Mouse (Mus musculus) heart, embryonic 16.5 days (tissue): Measurements from ENCODE around the gene Mdh1. TPM values are rescaled to one million over a fixed set of nuclear protein-coding genes. Genes with fewer than 3 reads are reported as not detected.

Experiments used
- ATAC-seq: fragments of 200-750 bp; cut with Nextera tagmentation; replicated peaks from 2 replicates; pipeline ENCODE4 v1.8.0; 2017; ENCODE audit warnings: moderate number of reproducible peaks; ENCODE audit not compliant: insufficient read depth, low FRiP score; ENCODE audit errors: extremely low read depth
- H3K27ac ChIP-seq: fragments of 300-500 bp; sonication (generic); 2 replicates; pipeline ENCODE4 v1.5.1; 2014; ENCODE audit warnings: mild to moderate bottlenecking, low read length, control low read depth, moderate library complexity
- H3K27me3 ChIP-seq: fragments of 300-500 bp; sonication (generic); 2 replicates; pipeline ENCODE4 v1.6.1; 2014; ENCODE audit warnings: low read length, mixed read lengths; ENCODE audit not compliant: control insufficient read depth, insufficient read depth
- H3K36me3 ChIP-seq: fragments of 300-500 bp; sonication (generic); 2 replicates; pipeline ENCODE4 v1.6.1; 2014; ENCODE audit not compliant: control insufficient read depth, insufficient read depth
- H3K4me1 ChIP-seq: fragments of 300-500 bp; sonication (generic); 2 replicates; pipeline ENCODE4 v1.6.1; 2014; ENCODE audit warnings: low read length, mixed read lengths; ENCODE audit not compliant: control insufficient read depth, insufficient read depth
- H3K4me2 ChIP-seq: fragments of 300-500 bp; sonication (generic); 2 replicates; pipeline ENCODE4 v1.6.1; 2014; ENCODE audit warnings: low read depth, mild to moderate bottlenecking, control low read depth, low read length
- H3K4me3 ChIP-seq: fragments of 300-500 bp; sonication (generic); 2 replicates; pipeline ENCODE4 v1.5.1; 2014; ENCODE audit warnings: mild to moderate bottlenecking, control low read depth, low read length
- H3K9ac ChIP-seq: fragments of 300-500 bp; sonication (generic); 2 replicates; pipeline ENCODE4 v1.6.1; 2014; ENCODE audit warnings: low read length, control low read depth
- H3K9me3 ChIP-seq: fragments of 300-500 bp; sonication (generic); replicated peaks from 2 replicates; pipeline ENCODE4 v1.6.1; 2016; ENCODE audit warnings: low read length; ENCODE audit not compliant: control insufficient read depth
- WGBS: fragments of 180-500 bp; shearing (Covaris S2); extraction: QIAGEN DNeasy Blood & Tissue Kit; methylation state at CpG from one replicate; pipeline ENCODE4 v1.1.7; 2014; 5-methylcytosine and 5-hydroxymethylcytosine counted together
- polyA plus RNA-seq: library from polyadenylated mRNA; unstranded; fragments of >200 nt; fragmentation: Nextera tagmentation; extraction: Ambion mirVana; gene quantifications from 2 replicates; pipeline ENCODE4 v1.2.1, GENCODE M21; 2015

Gene Mdh1
- polyA plus RNA-seq, 1 experiment from 2014 or later: 2,007 TPM

GRCm38 (mm10) chr11:21567733-21568132 lies 4.4 kb downstream of the Mdh1 start:
- no peak for ATAC-seq
- H3K4me2 ChIP-seq: peak overlapping the region; percentile 46
- no peak overlapping the region for H3K27ac ChIP-seq
- H3K4me1 ChIP-seq: peaks cover 44% of the 10 kb centered on the region
- H3K36me3 ChIP-seq: peaks cover 18% of the 10 kb centered on the region
- H3K4me3 ChIP-seq: no peak overlapping the region
- H3K9ac ChIP-seq: no peak overlapping the region
- no peaks in the 10 kb centered on the region for H3K9me3 ChIP-seq
- no peaks in the 10 kb centered on the region for H3K27me3 ChIP-seq
- WGBS: 70% methylated on average over 1 of the region's 1 CpGs

DNA sequence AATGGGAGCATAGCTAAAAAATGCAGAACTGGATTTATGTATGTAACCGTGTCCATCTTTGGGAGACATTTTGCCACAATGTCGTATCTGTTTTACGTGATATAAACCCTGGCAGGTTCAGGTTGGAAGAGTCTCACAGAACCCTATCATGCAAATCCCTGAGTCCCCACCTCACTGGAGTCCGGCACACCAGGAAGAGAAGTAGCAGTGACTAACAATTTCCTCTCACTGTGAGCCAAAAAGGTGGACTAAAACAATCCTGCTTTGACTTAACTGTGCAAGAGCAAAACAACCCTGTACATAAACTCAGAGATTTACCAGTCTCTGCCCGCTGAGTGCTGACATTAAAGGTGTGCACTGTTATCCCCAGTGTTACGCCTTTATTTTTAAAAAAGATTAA lies 5.2 kb downstream of the Mdh1 start:
- 78% methylated on average over 6 of the region's 6 CpGs for WGBS
- Histone ChIP-seq H3K4me1 (peaks cover 43% of the 10 kb centered on the region), H3K27ac (no peak overlapping the region), H3K36me3 (peaks cover 21% of the 10 kb centered on the region), H3K4me3 (peak overlapping the region; percentile 20), H3K9me3 (no peaks in the 10 kb centered on the region), H3K9ac (0 out of 2 replicates have a peak overlapping the region, but pooled peaks have one; percentile 40), H3K27me3 (no peaks in the 10 kb centered on the region), H3K4me2 (peak overlapping the region; percentile 46; the same call in 1 of the 2 replicates)
- ATAC-seq: no peak

DNA sequence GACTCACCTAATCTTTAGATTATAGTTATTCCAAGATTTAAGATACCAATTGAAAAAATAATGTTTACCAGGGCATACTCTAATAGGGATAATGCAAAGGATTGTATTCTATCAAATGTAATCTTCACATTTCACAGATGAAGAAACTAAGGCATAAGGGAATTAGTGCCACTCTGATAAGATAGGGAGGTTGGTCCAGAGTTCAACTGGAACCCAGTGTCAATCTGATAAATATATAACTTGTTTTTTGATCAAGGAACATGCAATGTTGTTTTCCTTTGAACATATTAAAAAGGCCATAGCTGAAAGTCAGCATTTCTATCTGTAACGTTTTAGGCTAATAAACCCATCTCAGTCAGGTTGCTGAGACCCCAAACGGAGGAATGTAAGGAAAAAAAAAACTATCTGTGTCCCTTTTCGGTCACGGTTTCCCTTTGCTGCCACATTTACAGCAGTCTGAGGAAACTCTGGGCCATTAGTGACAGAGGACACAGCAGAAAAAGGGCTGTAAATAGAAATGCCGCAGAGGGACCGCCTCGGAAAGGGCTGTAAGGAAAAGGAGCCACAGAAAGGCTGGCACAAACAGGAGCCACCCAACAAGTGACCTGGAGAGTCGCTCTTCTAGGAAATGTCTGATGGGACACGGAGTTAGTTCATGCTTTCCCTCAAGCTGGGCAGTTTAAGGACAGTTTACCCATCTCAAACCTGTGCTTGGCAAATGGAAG lies 7.3 kb downstream of the Mdh1 start:
- H3K27me3 ChIP-seq: no peaks in the 10 kb centered on the region
- 66% methylated on average over 9 of the region's 9 CpGs for whole genome bisulfite sequencing
- H3K9me3 ChIP-seq: no peaks in the 10 kb centered on the region
- H3K27ac ChIP-seq: peak overlapping the region; percentile 56; the same call in 1 of the 2 replicates
- no peak for ATAC-seq
- H3K4me2 ChIP-seq: peak overlapping the region; percentile 4; the same call in 1 of the 2 replicates
- peaks cover 24% of the 10 kb centered on the region for H3K36me3 ChIP-seq
- H3K9ac ChIP-seq: no peak overlapping the region
- peaks cover 44% of the 10 kb centered on the region for H3K4me1 ChIP-seq
- H3K4me3 ChIP-seq: no peak overlapping the region

DNA sequence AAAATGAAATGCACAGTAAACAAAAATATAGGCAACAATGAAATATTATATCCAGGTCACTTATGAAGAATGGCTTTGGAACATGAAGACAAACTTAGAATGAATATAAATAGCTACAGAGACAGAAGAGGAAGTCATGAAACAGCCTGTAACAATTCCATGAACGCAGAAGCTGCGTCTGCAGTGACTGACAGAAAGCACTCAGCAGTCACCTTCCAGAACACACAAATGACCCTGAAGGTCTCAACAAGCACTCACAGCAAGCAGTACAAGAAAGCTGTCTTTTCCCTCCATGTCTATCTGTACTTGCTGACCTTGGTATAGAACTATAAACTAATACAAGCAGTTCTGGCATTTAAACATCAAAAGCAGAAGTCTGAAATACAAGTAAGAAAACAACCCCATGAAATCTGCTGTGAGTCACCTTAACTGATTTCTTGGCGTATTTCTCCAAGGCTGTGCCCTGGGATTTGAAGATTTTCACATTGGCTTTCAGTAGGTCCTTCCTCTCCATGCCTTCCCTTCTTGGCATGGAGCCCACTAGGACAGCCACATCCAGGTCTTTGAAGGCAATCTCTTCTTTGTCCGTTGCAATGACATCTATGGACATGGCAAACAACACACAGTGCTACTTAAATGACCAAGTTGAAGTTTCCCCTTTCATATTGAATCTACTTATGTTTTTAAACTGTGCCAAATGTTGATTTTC lies 8.4 kb downstream of the Mdh1 start:
- ATAC-seq: peak; percentile 66
- Histone ChIP-seq H3K27ac (peak overlapping the region; percentile 89), H3K4me3 (no peak overlapping the region; the same call in 1 of the 2 replicates), H3K36me3 (peaks cover 34% of the 10 kb centered on the region), H3K9ac (peak overlapping the region; percentile 32), H3K4me2 (peak overlapping the region; percentile 35), H3K4me1 (peaks cover 40% of the 10 kb centered on the region), H3K27me3 (no peaks in the 10 kb centered on the region), H3K9me3 (no peaks in the 10 kb centered on the region)
- WGBS: 32% methylated on average over 4 of the region's 4 CpGs

GRCm38 (mm10) chr11:21561347-21561746 lies 10.8 kb downstream of the Mdh1 start:
- H3K9ac ChIP-seq: no peak overlapping the region
- peaks cover 25% of the 10 kb centered on the region for H3K4me1 ChIP-seq
- peaks cover 40% of the 10 kb centered on the region for H3K36me3 ChIP-seq
- no peak overlapping the region for H3K4me3 ChIP-seq
- WGBS: 43% methylated on average over 5 of the region's 5 CpGs
- H3K27ac ChIP-seq: peak overlapping the region; percentile 73
- peak; percentile 79 for ATAC-seq
- H3K9me3 ChIP-seq: no peaks in the 10 kb centered on the region
- H3K27me3 ChIP-seq: no peaks in the 10 kb centered on the region
- peak overlapping the region; percentile 14; the same call in 1 of the 2 replicates for H3K4me2 ChIP-seq

- H3K4me2 ChIP-seq: no peak overlapping the region
- peaks cover 36% of the 10 kb centered on the region for H3K36me3 ChIP-seq
- H3K4me1 ChIP-seq: peaks cover 12% of the 10 kb centered on the region
- no peak overlapping the region for H3K4me3 ChIP-seq
- no peaks in the 10 kb centered on the region for H3K27me3 ChIP-seq
- 81% methylated on average over 11 of the region's 11 CpGs for WGBS
- no peaks in the 10 kb centered on the region for H3K9me3 ChIP-seq
- no peak overlapping the region for H3K9ac ChIP-seq
- no peak for ATAC-seq
- H3K27ac ChIP-seq: no peak overlapping the region
Measured at GRCm38 (mm10) chr11:21559727-21560126, 12.4 kb downstream of the Mdh1 start.

- Histone ChIP-seq H3K27me3 (no peaks in the 10 kb centered on the region), H3K9ac (no peak overlapping the region), H3K4me2 (no peak overlapping the region), H3K4me3 (no peak overlapping the region), H3K27ac (no peak overlapping the region), H3K9me3 (no peaks in the 10 kb centered on the region), H3K36me3 (0 out of 2 replicates have a peak, but pooled peaks cover 2% of the 10 kb centered on the region), H3K4me1 (no peaks in the 10 kb centered on the region)
- 48% methylated on average over 3 of the region's 3 CpGs for WGBS
- ATAC-seq: no peak
Measured at GRCm38 (mm10) chr11:21552049-21552448, 20.1 kb downstream of the Mdh1 start.

- H3K4me2 ChIP-seq: no peak overlapping the region
- no peaks in the 10 kb centered on the region for H3K4me1 ChIP-seq
- no peak for ATAC-seq
- no peaks in the 10 kb centered on the region for H3K9me3 ChIP-seq
- no peak overlapping the region for H3K4me3 ChIP-seq
- H3K9ac ChIP-seq: no peak overlapping the region
- no peaks in the 10 kb centered on the region for H3K36me3 ChIP-seq
- no peaks in the 10 kb centered on the region for H3K27me3 ChIP-seq
- 82% methylated on average over 12 of the region's 12 CpGs for whole genome bisulfite sequencing
- H3K27ac ChIP-seq: no peak overlapping the region
Measured at GRCm38 (mm10) chr11:21550222-21551173, 21.7 kb downstream of the Mdh1 start.
